Mouse (Mus musculus): ENCODE measurements around the gene Cacnb4. TPM values are rescaled to one million over a fixed set of nuclear protein-coding genes. Genes with fewer than 3 reads are reported as not detected.

The Cacnb4 gene
- polyA plus RNA-seq (2021): 1.7 TPM

DNA sequence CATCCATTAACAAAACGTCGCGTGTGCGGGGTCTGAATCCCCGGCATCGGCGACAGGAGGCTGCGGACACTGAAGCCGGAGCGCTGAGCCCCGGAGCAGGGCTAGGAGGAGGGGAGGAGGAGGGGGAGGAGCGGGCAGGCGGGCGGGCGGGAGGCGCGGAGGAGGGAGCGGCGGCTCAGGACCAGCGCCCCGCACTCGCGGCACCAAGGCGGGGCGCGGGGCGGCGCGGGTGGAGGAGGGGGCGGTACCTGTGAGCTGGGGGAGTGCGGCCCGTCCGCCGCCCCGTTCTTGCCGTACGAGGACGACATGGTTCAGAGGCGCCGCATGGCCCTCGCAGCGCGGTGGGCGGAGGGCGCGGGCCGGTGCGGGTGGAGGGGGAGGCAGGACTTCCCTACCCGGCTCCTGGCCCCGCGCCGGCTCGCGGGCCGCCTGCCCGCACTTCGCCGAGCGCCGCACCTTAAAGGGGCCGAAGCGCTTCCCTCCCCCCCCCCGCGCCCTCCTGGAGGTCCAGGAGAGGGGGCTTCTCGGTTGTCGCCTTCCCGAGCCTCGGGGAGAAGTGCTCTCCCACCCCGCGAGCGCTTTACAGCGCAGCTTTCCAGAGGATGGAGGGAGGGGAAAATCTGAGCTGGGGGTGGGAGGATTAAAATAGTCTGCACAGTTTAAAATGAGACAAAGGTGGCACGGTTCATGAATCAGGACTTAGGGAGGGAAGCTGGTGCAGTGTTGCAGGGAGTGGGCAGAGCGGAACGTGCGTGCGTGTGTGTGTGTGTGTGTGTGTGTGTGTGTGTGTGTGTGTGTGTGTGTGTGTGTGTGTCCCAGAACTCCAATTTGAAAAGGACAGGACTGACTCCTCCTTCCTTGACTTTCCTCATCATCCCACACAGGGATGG is at the start of gene Cacnb4:
TSS of gene Cacnb4 (minus strand) at position 809 of the 890 bp plus-strand sequence.
- CTCF ChIA-PET: no interaction called here
- no peak for TF ChIP-seq CTCF (IDR thresholded peaks at IDR 0.05)
- in situ Hi-C loops (cut with MboI; ENCODE audit: low pct_unique_long_range_greater_than_20kb): no loop called here
- ATAC-seq (peak; percentile 70), DNase-seq (ENCODE audit: low read depth, low spot score) (peak; percentile 39)
- POLR2A ChIA-PET: interaction anchor here (1.0 kb wide), 1 partner anchor 39 kb away, joined by 3 read pairs; no protein-coding TSS in a partner anchor
- no peaks in the 10 kb centered on the region for H3K27me3 ChIP-seq

DNA sequence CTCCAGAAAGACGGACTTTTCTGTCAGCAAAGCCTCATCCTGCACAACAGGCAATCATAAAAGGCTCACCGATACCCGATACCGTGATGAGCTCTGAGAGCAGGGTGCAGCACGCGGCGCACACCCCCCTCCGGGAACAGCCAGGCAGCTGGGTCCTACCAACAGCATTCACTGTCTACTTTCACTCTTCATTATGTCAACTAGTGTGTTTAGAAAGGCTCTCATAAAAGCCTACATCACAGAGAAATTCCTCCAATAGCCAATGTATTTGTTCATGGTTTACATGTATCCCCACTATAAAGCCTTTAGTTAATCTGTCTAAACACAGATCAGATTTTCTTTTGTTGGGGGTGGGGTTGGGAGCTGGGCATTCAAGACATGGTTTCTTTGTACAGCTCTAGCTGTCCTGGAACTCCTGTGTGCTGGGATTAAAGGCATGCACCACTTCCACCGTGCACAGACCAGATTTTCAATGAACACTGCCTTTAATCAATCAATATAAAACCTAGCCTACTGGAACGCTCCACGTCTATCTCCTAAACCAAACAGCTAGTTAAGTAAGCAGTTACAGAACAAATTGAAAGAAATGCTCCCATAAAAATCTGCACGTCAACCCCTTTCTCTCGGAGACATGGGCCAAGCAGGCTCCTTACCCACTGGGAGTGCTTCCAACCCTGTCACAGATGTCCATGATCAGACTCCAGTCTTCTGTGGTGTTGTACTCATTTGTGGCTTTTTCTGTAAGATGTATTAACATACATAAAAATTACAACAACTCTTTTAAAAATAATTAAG is 43.8 kb upstream of the Cacnb4 start:
- ChIA-PET POLR2A (no interaction called here), CTCF (interaction anchor here (1.7 kb wide), 1 partner anchor 10 kb away, joined by 6 read pairs; no protein-coding TSS in a partner anchor)
- in situ Hi-C loops (cut with MboI; ENCODE audit: low pct_unique_long_range_greater_than_20kb): no loop called here
- ATAC-seq: no peak
- no peaks in the 10 kb centered on the region for H3K27me3 ChIP-seq
- no peak for TF ChIP-seq CTCF (IDR thresholded peaks at IDR 0.05)
- no peak for DNase-seq (ENCODE audit: low read depth, low spot score)

DNA sequence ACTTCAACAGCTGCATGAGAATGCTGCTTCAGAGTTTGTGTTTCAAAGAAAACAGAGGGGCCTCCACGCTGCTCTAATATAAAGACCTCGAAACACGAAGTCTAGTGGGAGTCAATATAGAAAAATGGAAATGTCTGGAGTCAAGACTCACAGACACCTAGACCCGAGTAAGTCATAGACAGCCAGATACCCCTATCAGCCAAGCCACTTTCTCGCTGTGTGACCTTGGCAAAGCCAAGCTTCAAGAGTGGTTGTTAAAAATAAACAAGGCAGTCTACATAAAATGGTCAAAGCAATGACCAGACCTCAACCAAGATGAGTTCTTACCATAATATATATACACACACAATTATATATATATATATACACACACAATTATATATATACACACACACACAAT is 40.4 kb upstream of the Cacnb4 start:
- ATAC-seq (no peak), DNase-seq (ENCODE audit: low read depth, low spot score) (no peak)
- ChIA-PET CTCF (no interaction called here), POLR2A (no interaction called here)
- no peak for TF ChIP-seq CTCF (IDR thresholded peaks at IDR 0.05)
- H3K27me3 ChIP-seq: no peaks in the 10 kb centered on the region
- in situ Hi-C loops (cut with MboI; ENCODE audit: low pct_unique_long_range_greater_than_20kb): no loop called here

DNA sequence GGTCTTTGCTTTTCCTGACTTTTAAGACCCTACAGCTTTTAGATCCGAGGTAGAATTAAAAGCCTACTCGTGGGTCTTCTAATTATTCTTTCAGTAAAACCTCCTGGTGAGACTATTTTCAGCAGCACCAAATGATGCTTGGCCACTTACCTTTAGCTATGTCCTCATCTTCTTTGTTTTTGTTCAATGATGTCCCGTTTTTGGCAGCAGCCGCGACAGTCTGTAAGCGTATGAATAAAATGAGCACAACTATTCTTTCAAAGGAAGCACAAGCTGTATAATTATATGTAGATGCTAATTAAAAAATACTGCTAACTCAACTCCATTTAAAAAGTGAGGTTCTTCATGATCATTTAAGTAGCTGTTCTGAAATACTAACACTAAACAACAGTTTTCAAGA is 38.9 kb upstream of the Cacnb4 start:
- DNase-seq (ENCODE audit: low read depth, low spot score) (no peak), ATAC-seq (no peak)
- H3K27me3 ChIP-seq: no peaks in the 10 kb centered on the region
- in situ Hi-C loops (cut with MboI; ENCODE audit: low pct_unique_long_range_greater_than_20kb): no loop called here
- no peak for TF ChIP-seq CTCF (IDR thresholded peaks at IDR 0.05)
- ChIA-PET CTCF (interaction anchor here (1.5 to 1.9 kb wide), 2 partner anchors 10 to 30 kb away, joined by 4 to 5 read pairs; no protein-coding TSS in a partner anchor), POLR2A (interaction anchor here (1.1 kb wide), 1 partner anchor 39 kb away, joined by 3 read pairs; the partner anchor contains the start of gene Cacnb4)

DNA sequence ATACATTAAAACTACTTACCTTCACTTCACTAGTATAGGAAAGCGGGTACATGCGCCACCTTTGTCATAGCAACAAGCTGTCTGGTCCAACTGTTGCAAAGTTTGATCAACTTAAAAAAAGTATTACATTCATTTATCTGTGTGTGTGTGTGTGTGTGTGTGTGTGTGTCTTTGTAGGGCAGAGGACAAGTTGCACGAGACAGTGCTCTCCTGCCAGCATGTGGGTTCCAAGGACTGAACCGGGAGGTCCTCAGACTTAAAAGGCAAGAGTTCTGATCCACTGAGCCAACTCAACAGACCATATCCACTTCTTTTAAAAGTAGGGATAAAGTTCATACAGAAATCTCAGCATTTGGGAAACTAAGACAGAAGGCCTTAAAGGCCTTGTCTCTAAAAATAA is 37.5 kb upstream of the Cacnb4 start:
- POLR2A ChIA-PET: interaction anchor here (1.1 kb wide), 2 partner anchors 9 to 38 kb away, joined by 3 read pairs; partner anchors contain the start of gene Cacnb4
- CTCF ChIA-PET: interaction anchor here (0.9 to 1.5 kb wide), 2 partner anchors 19 to 28 kb away, joined by 3 to 4 read pairs; no protein-coding TSS in a partner anchor
- H3K27me3 ChIP-seq: no peaks in the 10 kb centered on the region
- DNase-seq (ENCODE audit: low read depth, low spot score) (no peak), ATAC-seq (no peak)
- no peak for TF ChIP-seq CTCF (IDR thresholded peaks at IDR 0.05)
- in situ Hi-C loops (cut with MboI; ENCODE audit: low pct_unique_long_range_greater_than_20kb): no loop called here

DNA sequence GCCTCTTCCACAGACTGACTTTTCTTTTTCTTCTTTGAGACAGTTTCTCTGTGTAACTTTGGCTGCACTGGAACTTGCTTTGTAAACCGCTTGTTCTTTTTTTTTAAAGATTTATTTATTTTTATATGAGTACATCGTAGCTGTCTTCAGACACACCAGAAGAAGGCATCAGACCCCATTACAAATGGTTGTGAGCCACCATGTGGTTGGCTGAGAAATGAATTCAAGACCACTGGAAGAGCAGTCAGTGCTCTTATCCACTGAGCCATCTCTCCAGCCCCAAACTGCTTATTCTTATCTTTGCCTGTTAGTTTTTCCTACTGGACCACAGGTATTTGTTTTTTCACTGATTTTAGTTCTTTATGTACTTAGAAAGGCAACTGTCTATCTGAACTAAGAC is 34.2 kb upstream of the Cacnb4 start:
- CTCF ChIA-PET: no interaction called here
- POLR2A ChIA-PET: no interaction called here
- no peak for TF ChIP-seq CTCF (IDR thresholded peaks at IDR 0.05)
- no peaks in the 10 kb centered on the region for H3K27me3 ChIP-seq
- in situ Hi-C loops (cut with MboI; ENCODE audit: low pct_unique_long_range_greater_than_20kb): no loop called here
- DNase-seq (ENCODE audit: low read depth, low spot score) (no peak), ATAC-seq (no peak)

DNA sequence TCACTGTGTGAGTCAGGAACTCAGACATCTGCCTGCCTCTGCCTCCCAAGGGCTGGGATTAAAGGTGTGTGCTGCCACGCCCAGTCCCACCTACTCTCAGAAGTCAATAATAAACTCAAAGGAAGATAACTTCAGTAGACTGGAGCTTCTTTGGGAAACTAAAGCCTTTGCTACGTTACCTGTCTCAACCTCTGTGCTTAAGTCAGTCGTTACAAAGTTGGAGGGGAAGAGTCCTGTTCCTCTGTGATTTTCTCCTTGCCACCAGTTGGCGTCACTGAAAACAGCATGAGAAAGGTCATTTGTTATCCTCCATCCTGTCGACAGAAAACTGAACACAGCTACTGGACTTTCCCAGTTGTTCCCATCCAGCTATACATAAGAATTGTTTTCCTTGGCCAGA is 32.8 kb upstream of the Cacnb4 start:
- POLR2A ChIA-PET: no interaction called here
- H3K27me3 ChIP-seq: no peaks in the 10 kb centered on the region
- CTCF ChIA-PET: interaction anchor here (0.9 kb wide), 1 partner anchor 18 kb away, joined by 3 read pairs; no protein-coding TSS in a partner anchor
- TF ChIP-seq CTCF (IDR thresholded peaks at IDR 0.05): no peak
- in situ Hi-C loops (cut with MboI; ENCODE audit: low pct_unique_long_range_greater_than_20kb): no loop called here
- ATAC-seq (no peak), DNase-seq (ENCODE audit: low read depth, low spot score) (no peak)

DNA sequence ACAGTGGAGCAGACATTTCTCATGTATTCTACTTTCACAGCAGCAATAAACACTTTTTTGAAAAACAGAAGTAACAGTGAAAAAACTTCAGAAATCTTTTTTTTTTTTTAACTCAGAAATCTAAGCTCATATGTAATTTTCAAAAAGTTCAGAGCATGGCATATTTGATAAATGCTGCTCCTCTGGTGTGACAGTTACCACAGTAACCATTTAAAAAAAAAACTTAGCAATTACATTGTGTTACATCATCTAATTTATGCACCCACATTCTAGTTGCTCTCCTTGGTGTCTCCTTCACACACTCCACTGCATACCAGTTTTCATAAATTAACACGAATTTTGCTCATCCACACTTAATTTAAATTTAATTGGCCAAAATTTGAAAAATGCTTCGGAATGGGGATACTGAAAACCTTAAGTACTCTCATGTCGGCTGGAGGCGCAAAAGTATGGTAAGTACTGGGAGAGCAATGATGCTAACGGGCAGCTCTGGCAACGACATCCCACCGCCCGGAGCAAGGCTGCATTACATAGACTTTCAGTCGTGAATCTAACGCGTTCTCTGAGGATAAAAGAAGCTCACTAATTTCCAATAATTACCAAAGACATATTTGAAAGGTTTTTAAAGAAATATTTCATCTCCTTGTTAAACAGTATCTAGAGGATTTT is 24.9 kb upstream of the Cacnb4 start:
- H3K27me3 ChIP-seq: no peaks in the 10 kb centered on the region
- ATAC-seq (no peak), DNase-seq (ENCODE audit: low read depth, low spot score) (no peak)
- CTCF ChIA-PET: no interaction called here
- POLR2A ChIA-PET: no interaction called here
- in situ Hi-C loops (cut with MboI; ENCODE audit: low pct_unique_long_range_greater_than_20kb): no loop called here
- TF ChIP-seq CTCF (IDR thresholded peaks at IDR 0.05): no peak

DNA sequence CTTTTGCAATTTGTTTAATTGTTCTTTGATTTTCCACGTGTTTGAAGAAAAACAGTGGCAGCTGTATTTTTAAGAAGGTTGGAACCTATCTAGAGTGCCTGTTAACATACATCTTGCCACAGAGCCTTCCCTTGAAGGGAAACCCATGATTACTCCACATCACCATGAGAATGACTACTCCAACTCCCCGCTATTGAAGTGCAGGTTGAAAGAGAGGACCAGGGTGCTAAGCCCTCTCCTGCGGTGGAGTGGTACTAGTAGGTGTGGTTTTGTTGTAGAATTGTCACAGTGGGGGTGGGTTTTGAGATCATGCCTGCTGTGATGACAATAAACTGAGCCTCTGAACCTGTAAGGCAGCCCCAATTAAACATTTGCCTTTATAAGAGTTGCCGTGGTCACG is 23.7 kb upstream of the Cacnb4 start:
- CTCF ChIA-PET: no interaction called here
- POLR2A ChIA-PET: no interaction called here

DNA sequence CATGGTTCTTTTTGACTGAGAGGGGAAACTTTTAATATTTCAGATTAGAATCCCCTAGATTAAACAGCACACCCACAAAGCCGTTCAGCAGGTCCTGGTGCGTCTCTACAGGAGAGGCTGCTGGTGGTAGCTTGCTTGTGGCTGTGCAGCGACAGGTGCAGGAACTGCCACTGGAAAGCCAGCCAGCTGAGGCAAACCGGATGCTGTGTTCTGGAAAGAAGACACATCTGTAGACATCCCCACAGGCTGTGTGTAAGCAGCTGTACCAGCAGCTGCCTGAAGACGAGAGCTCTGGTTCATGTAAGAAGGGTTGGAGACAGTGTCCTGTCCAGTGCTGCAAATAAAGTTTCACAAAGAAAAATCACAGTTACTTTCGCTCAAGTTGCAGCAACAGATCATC is 18.0 kb upstream of the Cacnb4 start:
- ATAC-seq (no peak), DNase-seq (ENCODE audit: low read depth, low spot score) (no peak)
- ChIA-PET POLR2A (interaction anchor here (1.0 kb wide), 1 partner anchor 9 kb away, joined by 4 read pairs; no protein-coding TSS in a partner anchor), CTCF (interaction anchor here (0.9 to 1.2 kb wide), 2 partner anchors 20 to 91 kb away, joined by 3 to 4 read pairs; no protein-coding TSS in a partner anchor)
- H3K27me3 ChIP-seq: no peaks in the 10 kb centered on the region
- in situ Hi-C loops (cut with MboI; ENCODE audit: low pct_unique_long_range_greater_than_20kb): no loop called here
- no peak for TF ChIP-seq CTCF (IDR thresholded peaks at IDR 0.05)

More for the DNA sequence above, 23.7 kb upstream of the Cacnb4 start:
- in situ Hi-C loops (cut with MboI; ENCODE audit: low pct_unique_long_range_greater_than_20kb): no loop called here
- TF ChIP-seq CTCF (IDR thresholded peaks at IDR 0.05): no peak
- no peak for ATAC-seq
- DNase-seq (ENCODE audit: low read depth, low spot score): no peak
- no peaks in the 10 kb centered on the region for H3K27me3 ChIP-seq
